Mouse (Mus musculus): ENCODE measurements around the gene Mcu.

DNA sequence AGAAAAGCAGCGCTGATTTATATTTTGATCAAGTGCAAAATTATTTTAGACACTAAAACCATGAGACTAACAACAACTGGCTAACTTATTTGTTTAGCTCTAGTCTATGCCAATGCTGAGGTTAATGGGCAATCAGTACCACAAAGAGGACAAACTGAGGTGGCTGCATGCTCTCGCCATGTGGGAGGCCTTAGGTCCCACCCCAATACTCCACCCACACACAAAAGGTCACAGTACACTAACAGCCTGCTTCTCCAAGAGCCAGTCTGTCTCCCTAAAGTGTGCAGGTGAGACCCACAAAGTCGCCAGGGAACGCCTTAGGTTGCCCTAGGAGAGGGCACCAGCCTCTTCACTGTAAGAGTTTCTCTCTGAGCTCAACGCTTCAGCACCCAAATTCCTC lies 91.8 kb downstream of the Mcu start:
- TF ChIP-seq CTCF (IDR thresholded peaks at IDR 0.05; ENCODE audit: borderline replicate concordance, insufficient read depth, low read length) (no peak), POLR2A (IDR thresholded peaks at IDR 0.05; ENCODE audit: low read depth, low read length) (no peak)
